Mouse (Mus musculus) MEL (cell line): ENCODE measurements around the gene Foxs1. TPM values are rescaled to one million over a fixed set of nuclear protein-coding genes. Genes with fewer than 3 reads are reported as not detected.

ENCODE experiments used
- DNase-seq: peaks from one replicate; pipeline ENCODE4 v3.0.0; 2011; ENCODE audit warnings: low read depth, low spot score
- H3K27ac ChIP-seq: 2 replicates; pipeline ENCODE4 v1.5.1; 2012; ENCODE audit warnings: low read depth, mild to moderate bottlenecking, control low read depth, low read length, moderate library complexity; ENCODE audit not compliant: control insufficient read depth
- H3K27me3 ChIP-seq, 2 experiments: fragments of 150-350 bp in 1 of 2; sonication (generic) in 1 of 2; 2 replicates each; pipeline ENCODE4 v1.6.1; 2012; ENCODE audit warnings: low read length in 2 of 2, mild to moderate bottlenecking in 2 of 2, improper control_type of control experiment in 1 of 2, moderate library complexity in 1 of 2; ENCODE audit not compliant: insufficient read depth in 2 of 2, control insufficient read depth in 1 of 2
- H3K36me3 ChIP-seq, 2 experiments: 2 replicates each; pipeline ENCODE4 v1.6.1; 2012 to 2014; ENCODE audit warnings: low read length in 2 of 2, improper control_type of control experiment in 1 of 2, inconsistent platforms in 1 of 2, mild to moderate bottlenecking in 1 of 2; ENCODE audit not compliant: insufficient read depth in 2 of 2, control insufficient read depth in 1 of 2
- H3K4me1 ChIP-seq, 2 experiments: fragments of 150-350 bp in 1 of 2; sonication (generic) in 1 of 2; 2 replicates each; pipeline ENCODE4 v1.6.1; 2012; ENCODE audit warnings: low read length in 2 of 2, improper control_type of control experiment in 1 of 2, mild to moderate bottlenecking in 1 of 2; ENCODE audit not compliant: insufficient read depth in 2 of 2, control insufficient read depth in 1 of 2
- H3K4me3 ChIP-seq, 2 experiments: fragments of 150-350 bp in 1 of 2; sonication (generic) in 1 of 2; 2 replicates each; pipeline ENCODE4 v1.5.1; 2012; ENCODE audit warnings: low read depth in 2 of 2, low read length in 2 of 2, mild to moderate bottlenecking in 2 of 2, moderate library complexity in 2 of 2, control low read depth in 1 of 2, improper control_type of control experiment in 1 of 2; ENCODE audit not compliant: control insufficient read depth in 1 of 2, insufficient read depth in 1 of 2
- H3K79me2 ChIP-seq: 2 replicates; pipeline ENCODE4 v1.6.1; 2012; ENCODE audit warnings: mild to moderate bottlenecking, low read length, moderate library complexity; ENCODE audit not compliant: control insufficient read depth, poor library complexity, insufficient read depth
- H3K9ac ChIP-seq: 2 replicates; pipeline ENCODE4 v1.6.1; 2012; ENCODE audit warnings: low read depth, mild to moderate bottlenecking, control low read depth, low read length, moderate library complexity; ENCODE audit not compliant: control insufficient read depth, poor library complexity, severe bottlenecking
- H3K9me3 ChIP-seq: fragments of 150-350 bp; sonication (generic); replicated peaks from 2 replicates; pipeline ENCODE4 v1.6.1; 2012; ENCODE audit warnings: mild to moderate bottlenecking, low read length, improper control_type of control experiment, moderate library complexity; ENCODE audit not compliant: insufficient read depth
- BHLHE40 ChIP-seq: IDR thresholded peaks from 2 replicates; pipeline ENCODE4 v1.6.1; 2012; ENCODE audit warnings: low read depth, mild to moderate bottlenecking, inconsistent platforms, low read length, improper control_type of control experiment, borderline replicate concordance
- CHD1 ChIP-seq: IDR thresholded peaks from 2 replicates; pipeline ENCODE4 v1.6.1; 2012; ENCODE audit warnings: low read depth, mild to moderate bottlenecking, inconsistent platforms, low read length, improper control_type of control experiment
- CTCF ChIP-seq, 3 experiments: IDR thresholded peaks in 2 of 3; conservative IDR thresholded peaks in 1 of 3; 2 replicates each; pipeline ENCODE4 v1.5.1; 2011 to 2012; ENCODE audit warnings: low read length in 3 of 3, low read depth in 2 of 3, mild to moderate bottlenecking in 2 of 3, improper control_type of control experiment in 1 of 3, inconsistent platforms in 1 of 3, mixed read lengths in 1 of 3, moderate library complexity in 1 of 3; ENCODE audit not compliant: control insufficient read depth in 1 of 3, insufficient read depth in 1 of 3, poor library complexity in 1 of 3, severe bottlenecking in 1 of 3
- ETS1 ChIP-seq: IDR thresholded peaks from 2 replicates; pipeline ENCODE4 v1.6.1; 2012; ENCODE audit warnings: low read depth, mild to moderate bottlenecking, inconsistent platforms, low read length, improper control_type of control experiment, moderate library complexity
- GABPA ChIP-seq: IDR thresholded peaks from 2 replicates; pipeline ENCODE4 v1.6.1; 2012; ENCODE audit warnings: low read depth, mild to moderate bottlenecking, inconsistent platforms, low read length, improper control_type of control experiment, moderate library complexity
- JUND ChIP-seq: IDR thresholded peaks from 2 replicates; pipeline ENCODE4 v1.6.1; 2011; ENCODE audit warnings: low read depth, mild to moderate bottlenecking, improper control_type of control experiment, low read length
- MXI1 ChIP-seq: IDR thresholded peaks from 2 replicates; pipeline ENCODE4 v1.6.1; 2011; ENCODE audit warnings: mild to moderate bottlenecking, low read depth, low read length, improper control_type of control experiment
- NELFE ChIP-seq: IDR thresholded peaks from 2 replicates; pipeline ENCODE4 v1.6.1; 2011; ENCODE audit warnings: low read depth, low read length, improper control_type of control experiment
- NRF1 ChIP-seq: IDR thresholded peaks from 2 replicates; pipeline ENCODE4 v1.6.1; 2014; ENCODE audit warnings: low read depth, mild to moderate bottlenecking, inconsistent platforms, low read length, improper control_type of control experiment, moderate library complexity; ENCODE audit not compliant: poor library complexity, insufficient read depth, severe bottlenecking
- POLR2AphosphoS2 ChIP-seq: IDR thresholded peaks from 2 replicates; pipeline ENCODE4 v1.6.1; 2011; ENCODE audit warnings: low read length, improper control_type of control experiment
- RAD21 ChIP-seq: IDR thresholded peaks from 2 replicates; pipeline ENCODE4 v1.6.1; 2011; ENCODE audit warnings: mild to moderate bottlenecking, low read depth, low read length, improper control_type of control experiment
- RCOR1 ChIP-seq: IDR thresholded peaks from 2 replicates; pipeline ENCODE4 v1.6.1; 2012; ENCODE audit warnings: low read depth, mild to moderate bottlenecking, inconsistent platforms, low read length, improper control_type of control experiment
- SIN3A ChIP-seq: IDR thresholded peaks from 2 replicates; pipeline ENCODE4 v1.6.1; 2012; ENCODE audit warnings: low read length, improper control_type of control experiment, inconsistent platforms
- SMC3 ChIP-seq: IDR thresholded peaks from 2 replicates; pipeline ENCODE4 v1.6.1; 2011; ENCODE audit warnings: low read depth, low read length, improper control_type of control experiment
- TAL1 ChIP-seq: IDR thresholded peaks from 2 replicates; pipeline ENCODE4 v1.6.1; 2012; ENCODE audit warnings: mild to moderate bottlenecking, inconsistent platforms, low read length, moderate library complexity, mixed read lengths
- TBP ChIP-seq: IDR thresholded peaks from 2 replicates; pipeline ENCODE4 v1.8.0; 2011; ENCODE audit warnings: low read depth, low read length, improper control_type of control experiment
- USF1 ChIP-seq: IDR thresholded peaks from 2 replicates; pipeline ENCODE4 v1.6.1; 2014; ENCODE audit warnings: low read depth, mild to moderate bottlenecking, inconsistent platforms, low read length, improper control_type of control experiment, moderate library complexity
- USF2 ChIP-seq, 2 experiments: IDR thresholded peaks; 2 replicates each; pipeline ENCODE4 v1.6.1; 2011 to 2012; ENCODE audit warnings: improper control_type of control experiment in 2 of 2, low read length in 2 of 2, borderline replicate concordance in 1 of 2, inconsistent platforms in 1 of 2, low read depth in 1 of 2, mild to moderate bottlenecking in 1 of 2; ENCODE audit not compliant: insufficient read depth in 1 of 2
- ZC3H11A ChIP-seq: IDR thresholded peaks from 2 replicates; pipeline ENCODE4 v1.6.1; 2012; ENCODE audit warnings: low read depth, mild to moderate bottlenecking, inconsistent platforms, low read length, improper control_type of control experiment
- ZKSCAN1 ChIP-seq: IDR thresholded peaks from 2 replicates; pipeline ENCODE4 v1.6.1; 2012; ENCODE audit warnings: low read depth, mild to moderate bottlenecking, inconsistent platforms, low read length, improper control_type of control experiment, moderate library complexity
- ZMIZ1 ChIP-seq: IDR thresholded peaks from 2 replicates; pipeline ENCODE4 v1.6.1; 2012; ENCODE audit warnings: low read depth, mild to moderate bottlenecking, inconsistent platforms, low read length, improper control_type of control experiment, moderate library complexity
- polyA plus RNA-seq, 2 experiments: library from polyadenylated mRNA; stranded (reverse) in 1 of 2; unstranded in 1 of 2; fragments of >175 nt in 1 of 2; fragments of >200 nt in 1 of 2; gene quantifications; 2 replicates each; pipeline versions ENCODE4 v1.2.1 to v1.2.4; 2012; ENCODE audit warnings: low replicate concordance in 2 of 2, low read depth in 1 of 2; ENCODE audit not compliant: insufficient read length in 2 of 2, insufficient read depth in 1 of 2, missing spikeins in 1 of 2
- total RNA-seq: library from RNA; depleted of rRNA; stranded (reverse); fragments of 300-350 nt; gene quantifications from 2 replicates; pipeline ENCODE4 v1.2.3, GENCODE M21; 2012; rRNA removed

Gene Foxs1
- total RNA-seq (not detected in 2 replicates), polyA plus RNA-seq (not detected)

- Histone ChIP-seq H3K4me1 (no peaks in the 10 kb centered on the region), H3K27ac (no peak within 1 kb of the TSS), H3K9ac (no peak within 1 kb of the TSS), H3K27me3 (peaks cover 13 to 14% of the 10 kb centered on the region in 2 experiments)
- TF ChIP-seq NELFE (no peak), POLR2AphosphoS2 (no peak), ZKSCAN1 (no peak), NRF1 (no peak), JUND (no peak), SIN3A (no peak), ZC3H11A (no peak), CTCF (IDR thresholded peaks at IDR 0.05 in 2 of 3, conservative IDR thresholded peaks at IDR 0.05 in 1 of 3; ENCODE audit: control insufficient read depth in 1 of 3, insufficient read depth in 1 of 3, low read depth in 2 of 3, low read length in 3 of 3, poor library complexity in 1 of 3, severe bottlenecking in 1 of 3) (no peak), TAL1 (no peak), CHD1 (no peak), USF2 (IDR thresholded peaks at IDR 0.05; ENCODE audit: borderline replicate concordance in 1 of 2, insufficient read depth in 1 of 2, low read depth in 1 of 2, low read length in 2 of 2) (no peak), GABPA (no peak)
- TF ChIP-seq, all 39 proteins: peak for 0
- Histone ChIP-seq H3K9me3 (no peaks in the 10 kb centered on the region), H3K4me3 (no peak within 1 kb of the TSS), H3K36me3 (no peaks in the 10 kb centered on the region), H3K79me2 (no peaks in the 10 kb centered on the region)
- no peak for DNase-seq
Measured at GRCm38 (mm10) chr2:152933048-152933447, at the start of gene Foxs1. Gene Foxs1, minus strand, starts transcription at chr2:152933208.

GRCm38 (mm10) chr2:152976991-152977390 is 44.0 kb upstream of the Foxs1 start:
- H3K79me2 ChIP-seq, result no peaks in the 10 kb centered on the region
- H3K9me3 ChIP-seq, result no peaks in the 10 kb centered on the region
- no peaks in the 10 kb centered on the region for H3K4me1 ChIP-seq
- no peak overlapping the region for H3K4me3 ChIP-seq
- no peak for DNase-seq
- TF ChIP-seq SMC3, result no peak
- TF ChIP-seq ETS1, result no peak
- TF ChIP-seq RAD21, result no peak
- TF ChIP-seq RCOR1, result no peak
- no peak for TF ChIP-seq USF1
- TF ChIP-seq TBP, result no peak
- TF ChIP-seq USF2 (IDR thresholded peaks at IDR 0.05; ENCODE audit: borderline replicate concordance in 1 of 2, insufficient read depth in 1 of 2, low read depth in 1 of 2, low read length in 2 of 2), result no peak
- TF ChIP-seq ZC3H11A, result no peak
- no peak for TF ChIP-seq JUND
- no peak for TF ChIP-seq BHLHE40
- TF ChIP-seq ZMIZ1, result no peak
- no peak for TF ChIP-seq MXI1
- TF ChIP-seq POLR2AphosphoS2, result no peak
- H3K27ac ChIP-seq, result no peak overlapping the region
- H3K27me3 ChIP-seq, result peaks cover 22 to 31% of the 10 kb centered on the region in 2 experiments
- no peaks in the 10 kb centered on the region for H3K36me3 ChIP-seq
- no peak overlapping the region for H3K9ac ChIP-seq
